Mouse (Mus musculus) testis, adult 2 months (tissue): ENCODE data around the gene Arhgap32.

Experiments
- CTCF ChIP-seq: fragments of 200-500 bp; IDR thresholded peaks from 2 replicates; pipeline ENCODE4 v1.5.1; 2012; ENCODE audit warnings: low read depth, mild to moderate bottlenecking, inconsistent platforms, low read length, moderate library complexity; ENCODE audit not compliant: control insufficient read depth, insufficient read depth, insufficient replicate concordance
- POLR2A ChIP-seq: fragments of 200-500 bp; IDR thresholded peaks from 2 replicates; pipeline ENCODE4 v1.6.1; 2012; ENCODE audit warnings: low read depth, mild to moderate bottlenecking, inconsistent platforms, low read length, moderate library complexity; ENCODE audit not compliant: control insufficient read depth

GRCm38 (mm10) chr9:32168546-32169137 is 52.7 kb downstream of the Arhgap32 start:
- TF ChIP-seq CTCF (no peak), POLR2A (no peak)
